Mouse (Mus musculus) erythroblast, embryonic 14.5 days (primary cell): Measurements from ENCODE around the gene Ddx28.

Experiments used
- GATA1 ChIP-seq: IDR thresholded peaks from 2 replicates; pipeline ENCODE4 v1.6.1; 2012; ENCODE audit warnings: low read length, inconsistent platforms, mixed read lengths
- TAL1 ChIP-seq: IDR thresholded peaks from 3 replicates; pipeline ENCODE4 v1.6.1; 2012; ENCODE audit warnings: low read length, inconsistent platforms, mixed read lengths

DNA sequence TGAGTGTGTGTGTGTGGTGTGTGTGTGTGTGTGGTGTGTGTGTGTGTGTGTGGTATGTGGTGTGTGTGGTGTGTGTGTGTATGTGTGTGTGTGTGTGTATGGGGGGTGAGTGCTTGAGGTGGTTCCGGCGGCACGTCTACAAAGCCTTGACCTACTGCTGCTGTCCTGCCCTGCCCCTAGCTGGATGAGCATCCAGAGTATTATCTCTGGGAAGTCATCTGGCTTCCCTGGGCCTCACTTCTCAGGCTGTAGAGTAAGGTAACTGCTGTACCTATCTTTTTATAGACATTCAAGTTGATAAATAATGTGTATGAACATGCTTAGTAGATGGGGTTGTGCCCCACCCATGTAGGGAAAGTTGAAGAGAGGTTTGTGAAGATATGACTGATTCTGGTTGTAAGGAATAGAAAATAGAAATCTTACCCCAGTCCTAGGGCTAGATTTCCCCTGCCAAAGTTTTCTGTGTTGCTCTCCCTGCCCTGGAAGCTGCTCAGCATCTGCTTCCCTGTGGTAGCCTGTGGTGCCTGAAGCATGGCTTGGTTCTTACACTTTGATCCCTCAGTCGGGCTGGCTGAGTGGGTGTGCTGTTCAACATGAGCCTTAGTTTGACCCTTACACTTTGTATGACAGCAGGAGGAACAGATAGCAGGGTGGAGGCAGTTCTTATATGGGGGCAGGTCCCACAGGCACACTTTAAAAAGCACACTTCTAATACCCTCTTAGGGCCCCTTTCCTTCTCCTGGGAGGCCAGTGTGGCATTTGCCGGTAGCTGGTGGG, 36.4 kb upstream of the Ddx28 start:
- TF ChIP-seq TAL1 (no peak), GATA1 (no peak)
